Comparison of ENCODE assay signal across 9 mouse cellular contexts in genomic region chr8:110718209-110718968, GRCm38 (mm10). TPM values are rescaled to one million over a fixed set of nuclear protein-coding genes. Genes with fewer than 3 reads are reported as not detected.
DNase-seq lines count a peak whose midpoint lies in the region; ATAC-seq and TF ChIP-seq lines count a peak whose summit lies in the region.
"Had no signal": no experiment of that assay in that cellular context is flagged by ENCODE, and none has a peak within 500 bp of the region (broad histone marks: within the 10 kb centered on the region; RNA-seq: fewer than 3 reads in every experiment).

No protein-coding gene starts in this region.

- TF ChIP-seq CTCF in kidney, adult 2 months (conservative IDR thresholded peaks at IDR 0.05; ENCODE audit: insufficient read depth, insufficient read length, low read depth, low read length): no peak
- no peak for TF ChIP-seq CTCF in MEL (IDR thresholded peaks at IDR 0.05 in 2 of 3, conservative IDR thresholded peaks at IDR 0.05 in 1 of 3; ENCODE audit: control insufficient read depth in 1 of 3, insufficient read depth in 1 of 3, low read depth in 2 of 3, low read length in 3 of 3, poor library complexity in 1 of 3, severe bottlenecking in 1 of 3)
- no peak for TF ChIP-seq CTCF in hindbrain, postnatal 0 days (IDR thresholded peaks at IDR 0.05; ENCODE audit: low read depth)
- no peak for TF ChIP-seq CTCF in thymus, adult 2 months (IDR thresholded peaks at IDR 0.05; ENCODE audit: borderline replicate concordance, control insufficient read depth, extremely low read depth, insufficient read depth, low read length, poor library complexity)

- no peaks in the 10 kb centered on the region for H3K9me3 ChIP-seq in MEL (replicated peaks; ENCODE audit: insufficient read depth, low read length)
- no peaks in the 10 kb centered on the region for H3K9me3 ChIP-seq in hindbrain, postnatal 0 days (ENCODE audit: low read length)

- ATAC-seq in hindbrain, postnatal 0 days: no peak
- ATAC-seq: Patski had no signal

- TF ChIP-seq EP300 in MEL (IDR thresholded peaks at IDR 0.05; ENCODE audit: low read depth in 1 of 2, low read length in 2 of 2): no peak

- H3K4me3 ChIP-seq in kidney, adult 2 months (ENCODE audit: insufficient read depth, low read depth, low read length): no peak overlapping the region
- no peak overlapping the region for H3K4me3 ChIP-seq in MEL (ENCODE audit: control insufficient read depth in 1 of 2, insufficient read depth in 1 of 2, low read depth in 2 of 2, low read length in 2 of 2)
- no peak overlapping the region for H3K4me3 ChIP-seq in brown adipose tissue, adult 24 weeks (ENCODE audit: insufficient read depth, low read depth, low read length)
- H3K4me3 ChIP-seq in hindbrain, postnatal 0 days (ENCODE audit: low read length): no peak overlapping the region
- H3K4me3 ChIP-seq in thymus, adult 2 months (ENCODE audit: control insufficient read depth, insufficient read depth, low read length): no peak overlapping the region

- no peak overlapping the region for H3K4me2 ChIP-seq in hindbrain, postnatal 0 days (ENCODE audit: low read depth, low read length)

- 80% methylated on average over 8 of the region's 8 CpGs for WGBS in kidney, adult 2 months
- WGBS in hindbrain, postnatal 0 days: 80% methylated on average over 8 of the region's 8 CpGs
- WGBS in thymus, adult 2 months: 95% methylated on average over 8 of the region's 8 CpGs

- H3K36me3 ChIP-seq in kidney, adult 2 months (ENCODE audit: control insufficient read depth, insufficient read depth, low read length): no peaks in the 10 kb centered on the region
- no peaks in the 10 kb centered on the region for H3K36me3 ChIP-seq in MEL (ENCODE audit: control insufficient read depth in 1 of 2, insufficient read depth in 2 of 2, low read length in 2 of 2)
- H3K36me3 ChIP-seq in hindbrain, postnatal 0 days (ENCODE audit: insufficient read depth, low read length): peaks cover 3% of the 10 kb centered on the region; the same call in 1 of the 2 replicates
- no peaks in the 10 kb centered on the region for H3K36me3 ChIP-seq in thymus, adult 2 months (ENCODE audit: control insufficient read depth, insufficient read depth, low read length)

- peaks cover 8% of the 10 kb centered on the region for H3K4me1 ChIP-seq in kidney, adult 2 months (ENCODE audit: control insufficient read depth, insufficient read depth, low read length)
- H3K4me1 ChIP-seq in MEL (ENCODE audit: control insufficient read depth in 1 of 2, insufficient read depth in 2 of 2, low read length in 2 of 2): peaks cover 0 to 5% of the 10 kb centered on the region in 2 experiments; a peak in 1 of 4 replicates
- H3K4me1 ChIP-seq in brown adipose tissue, adult 24 weeks (ENCODE audit: control insufficient read depth, insufficient read depth, insufficient read length, low read length): peaks cover 28% of the 10 kb centered on the region
- peaks cover 66% of the 10 kb centered on the region for H3K4me1 ChIP-seq in hindbrain, postnatal 0 days (ENCODE audit: insufficient read depth, low read length)
- H3K4me1 ChIP-seq in thymus, adult 2 months (replicated peaks; ENCODE audit: control insufficient read depth, insufficient read depth, low read length): peaks cover 24% of the 10 kb centered on the region

- TF ChIP-seq POLR2A in kidney, adult 2 months (IDR thresholded peaks at IDR 0.05; ENCODE audit: low read depth, low read length): no peak
- no peak for TF ChIP-seq POLR2A in MEL (IDR thresholded peaks at IDR 0.05; ENCODE audit: control insufficient read depth in 1 of 2, insufficient read depth in 1 of 2, low read depth in 1 of 2, low read length in 2 of 2, poor library complexity in 1 of 2)
- TF ChIP-seq POLR2A in thymus, adult 2 months (IDR thresholded peaks at IDR 0.05; ENCODE audit: control insufficient read depth, extremely low read depth, insufficient read depth, low read length, poor library complexity): no peak

- peak; percentile 20 for DNase-seq in kidney, adult 2 months
- DNase-seq in kidney, postnatal 4 days: no peak
- peak; percentile 10 for DNase-seq in MEL (ENCODE audit: low read depth, low spot score)
- no peak for DNase-seq in hindbrain, postnatal 0 days (ENCODE audit: low spot score)
- DNase-seq in c-Kit-positive CD71-positive TER-119-positive erythroid progenitor cells, embryonic 14.5 days (ENCODE audit: low spot score): no peak
- no peak for DNase-seq in left cerebral cortex, postnatal 36 days (ENCODE audit: low spot score in 2 of 2)
- no peak for DNase-seq in thymus, adult 2 months

- peaks cover 2% of the 10 kb centered on the region; the same call in 1 of the 2 replicates for H3K79me2 ChIP-seq in MEL (ENCODE audit: control insufficient read depth, insufficient read depth, low read length, poor library complexity)

- intact Hi-C loops in left cerebral cortex, postnatal 36 days (cut with DNase I): no loop called here

- peak overlapping the region; percentile 19; the same call in 1 of the 2 replicates for H3K27ac ChIP-seq in kidney, adult 2 months (ENCODE audit: insufficient read depth, low read depth, low read length)
- H3K27ac ChIP-seq in MEL (ENCODE audit: control insufficient read depth, low read depth, low read length): no peak overlapping the region
- H3K27ac ChIP-seq in brown adipose tissue, adult 24 weeks (replicated peaks; ENCODE audit: low read depth, low read length): peak overlapping the region; percentile 80
- H3K27ac ChIP-seq in hindbrain, postnatal 0 days: peak overlapping the region; percentile 98
- H3K27ac ChIP-seq in thymus, adult 2 months (ENCODE audit: control insufficient read depth, insufficient read depth, low read length): no peak overlapping the region

- no peaks in the 10 kb centered on the region for H3K27me3 ChIP-seq in kidney, adult 2 months (replicated peaks; ENCODE audit: control insufficient read depth, insufficient read depth, low read length)
- H3K27me3 ChIP-seq in MEL (ENCODE audit: control insufficient read depth in 1 of 2, insufficient read depth in 2 of 2, low read length in 2 of 2): no peaks in the 10 kb centered on the region
- no peaks in the 10 kb centered on the region for H3K27me3 ChIP-seq in hindbrain, postnatal 0 days (ENCODE audit: insufficient read depth, low read length)
- no peaks in the 10 kb centered on the region; the same call in 1 of the 2 replicates for H3K27me3 ChIP-seq in thymus, adult 2 months (ENCODE audit: control insufficient read depth, insufficient read depth, low read length)
- H3K27me3 ChIP-seq: Patski had no signal

- TF ChIP-seq RAD21 in MEL (IDR thresholded peaks at IDR 0.05; ENCODE audit: low read depth, low read length): no peak

- no peak overlapping the region for H3K9ac ChIP-seq in MEL (ENCODE audit: control insufficient read depth, low read depth, low read length, poor library complexity, severe bottlenecking)
- H3K9ac ChIP-seq in hindbrain, postnatal 0 days (replicated peaks; ENCODE audit: low read length): 0 out of 2 replicates have a peak overlapping the region, but pooled peaks have one; percentile 28

TF ChIP-seq in MEL, 35 proteins besides CTCF, POLR2A, EP300 and RAD21:
- no peak for TF ChIP-seq ETS1 (IDR thresholded peaks at IDR 0.05; ENCODE audit: low read depth, low read length)
- no peak for TF ChIP-seq MAZ (IDR thresholded peaks at IDR 0.05; ENCODE audit: low read depth, low read length)
- no peak for TF ChIP-seq TAL1 (IDR thresholded peaks at IDR 0.05; ENCODE audit: low read length)
- TF ChIP-seq ZC3H11A (IDR thresholded peaks at IDR 0.05; ENCODE audit: low read depth, low read length): no peak
TF ChIP-seq in MEL: peak in this region for 0.

RNA-seq across cellular contexts. Expression of gene Mtss1l, which starts 2.9 kb away (rescaled TPM):
- polyA plus RNA-seq in kidney, adult 2 months (2012; rRNA removed): 23.0 and 25.2 TPM in 2 replicates
- total RNA-seq in MEL (2012; rRNA removed): 0.62 and 1.2 TPM in 2 replicates
- polyA plus RNA-seq in MEL (2012; ENCODE audit: insufficient read depth in 1 of 2, insufficient read length in 2 of 2, low read depth in 1 of 2, low replicate concordance in 2 of 2, missing spikeins in 1 of 2): 1 to 10 TPM in 1 of 2 experiments, not detected in 1; 4.3 TPM
- polyA plus RNA-seq in brown adipose tissue, adult 24 weeks (2012; ENCODE audit: insufficient read depth, insufficient read length, missing spikeins): 7.1 and 10.8 TPM in 2 replicates
- total RNA-seq in hindbrain, postnatal 0 days (2014; rRNA removed): 76.2 and 81.0 TPM in 2 replicates
- polyA plus RNA-seq in hindbrain, postnatal 0 days (2015; fragmentation: Nextera tagmentation; extraction: Ambion mirVana): 32.9 TPM in 2 replicates
- 100 to 1,000 TPM; 196 to 205 TPM for total RNA-seq in left cerebral cortex, postnatal 36 days (2021)
- 38.7 and 43.6 TPM in 2 replicates for polyA plus RNA-seq in thymus, adult 2 months (2012; rRNA removed)

Comparison
In these comparisons a context has a peak if more than half of its experiments do, and no peak if none do; other contexts are left out.
1. DNase-seq: peak in kidney, adult 2 months (single experiment) and MEL (single experiment); none in kidney, postnatal 4 days (0 of 2), hindbrain, postnatal 0 days (single experiment), c-Kit-positive CD71-positive TER-119-positive erythroid progenitor cells, embryonic 14.5 days (single experiment), left cerebral cortex, postnatal 36 days (0 of 2) and thymus, adult 2 months (single experiment).
2. H3K27ac ChIP-seq: peak in kidney, adult 2 months (single experiment), brown adipose tissue, adult 24 weeks (single experiment) and hindbrain, postnatal 0 days (single experiment); none in MEL (single experiment) and thymus, adult 2 months (single experiment).